Mouse (Mus musculus) liver, adult 2 months (tissue): ENCODE measurements around the gene Pde4dip. TPM values are rescaled to one million over a fixed set of nuclear protein-coding genes. Genes with fewer than 3 reads are reported as not detected.

ENCODE experiments used
- DNase-seq: peaks from one replicate; pipeline ENCODE4 v3.0.0-alpha.2; 2011; ENCODE audit warnings: low read depth, low spot score; ENCODE audit errors: extremely low read depth
- H3K27ac ChIP-seq: fragments of 200-500 bp; replicated peaks from 2 replicates; pipeline ENCODE4 v1.5.1; 2012; ENCODE audit warnings: low read depth, mild to moderate bottlenecking, control low read depth, inconsistent platforms, low read length; ENCODE audit not compliant: insufficient read depth
- H3K27me3 ChIP-seq: fragments of 200-500 bp; 2 replicates; pipeline ENCODE4 v1.6.1; 2012; ENCODE audit warnings: mild to moderate bottlenecking, moderate library complexity, low read length, inconsistent platforms; ENCODE audit not compliant: control insufficient read depth, insufficient read depth
- H3K36me3 ChIP-seq: fragments of 200-500 bp; 2 replicates; pipeline ENCODE4 v1.6.1; 2012; ENCODE audit warnings: low read length, inconsistent platforms; ENCODE audit not compliant: control insufficient read depth, insufficient read depth
- H3K4me1 ChIP-seq: fragments of 200-500 bp; 2 replicates; pipeline ENCODE4 v1.6.1; 2011; ENCODE audit warnings: low read length; ENCODE audit not compliant: control insufficient read depth, insufficient read depth
- H3K4me3 ChIP-seq: fragments of 200-500 bp; 2 replicates; pipeline ENCODE4 v1.5.1; 2011; ENCODE audit warnings: low read depth, mild to moderate bottlenecking, control low read depth, low read length, moderate library complexity; ENCODE audit not compliant: insufficient read depth
- H3K79me2 ChIP-seq: fragments of 200-500 bp; 2 replicates; pipeline ENCODE4 v1.6.1; 2012; ENCODE audit warnings: inconsistent platforms, mild to moderate bottlenecking, low read length, moderate library complexity; ENCODE audit not compliant: control insufficient read depth, insufficient read depth
- H3K9ac ChIP-seq: fragments of 200-500 bp; 2 replicates; pipeline ENCODE4 v1.6.1; 2012; ENCODE audit warnings: low read depth, mild to moderate bottlenecking, control low read depth, inconsistent platforms, low read length
- CTCF ChIP-seq: fragments of 200-500 bp; IDR thresholded peaks from 2 replicates; pipeline ENCODE4 v1.5.1; 2011; ENCODE audit warnings: low read depth, low read length, control low read depth
- POLR2A ChIP-seq: fragments of 200-500 bp; IDR thresholded peaks from 2 replicates; pipeline ENCODE4 v1.6.1; 2011; ENCODE audit warnings: low read length, control low read depth; ENCODE audit not compliant: insufficient read depth; ENCODE audit errors: extremely low read depth
- WGBS: fragments of 180-500 bp; shearing (Covaris S2); methylation state at CpG from one replicate; pipeline ENCODE4 v1.1.7; 2018; 5-methylcytosine and 5-hydroxymethylcytosine counted together
- polyA plus RNA-seq: library from polyadenylated mRNA; depleted of rRNA; stranded (reverse); fragments of >200 nt; gene quantifications from 2 replicates; pipeline ENCODE4 v1.2.3, GENCODE M21; 2012
- total RNA-seq: library from RNA; depleted of rRNA; stranded (reverse); fragments of >200 nt; gene quantifications from 2 replicates; pipeline ENCODE4 v1.2.3, GENCODE M21; 2014

The Pde4dip gene
- total and polyA plus RNA-seq, 2 experiments: 24.0 to 50.1 TPM

GRCm38 (mm10) chr3:97810334-97810733, 78.2 kb downstream of the Pde4dip start:
- DNase-seq: peak; percentile 58
- no peak overlapping the region for H3K27ac ChIP-seq
- peaks cover 3% of the 10 kb centered on the region; the same call in 1 of the 2 replicates for H3K36me3 ChIP-seq
- peaks cover 6% of the 10 kb centered on the region for H3K4me1 ChIP-seq
- peaks cover 19% of the 10 kb centered on the region; the same call in 1 of the 2 replicates for H3K79me2 ChIP-seq
- H3K4me3 ChIP-seq: no peak overlapping the region
- H3K9ac ChIP-seq: no peak overlapping the region
- WGBS: 72% methylated on average over 2 of the region's 2 CpGs
- no peaks in the 10 kb centered on the region for H3K27me3 ChIP-seq
- TF ChIP-seq CTCF (no peak), POLR2A (no peak)

- no peak overlapping the region for H3K4me3 ChIP-seq
- H3K36me3 ChIP-seq: peaks cover 3% of the 10 kb centered on the region; the same call in 1 of the 2 replicates
- no peak overlapping the region for H3K9ac ChIP-seq
- H3K27me3 ChIP-seq: no peaks in the 10 kb centered on the region
- no peaks in the 10 kb centered on the region for H3K4me1 ChIP-seq
- no peak for TF ChIP-seq POLR2A
- no peak for TF ChIP-seq CTCF
- H3K79me2 ChIP-seq: peaks cover 9% of the 10 kb centered on the region; the same call in 1 of the 2 replicates
- H3K27ac ChIP-seq: no peak overlapping the region
- WGBS: 90% methylated on average over 2 of the region's 2 CpGs
- DNase-seq: no peak
Observed at GRCm38 (mm10) chr3:97805559-97805958, 82.9 kb downstream of the Pde4dip start.

GRCm38 (mm10) chr3:97803675-97804074, 84.8 kb downstream of the Pde4dip start:
- WGBS: 83% methylated on average over 3 of the region's 3 CpGs
- TF ChIP-seq CTCF (no peak), POLR2A (no peak)
- DNase-seq: no peak
- Histone ChIP-seq H3K4me3 (no peak overlapping the region), H3K27me3 (no peaks in the 10 kb centered on the region), H3K9ac (no peak overlapping the region), H3K79me2 (peaks cover 7% of the 10 kb centered on the region; the same call in 1 of the 2 replicates), H3K36me3 (peaks cover 3% of the 10 kb centered on the region; the same call in 1 of the 2 replicates), H3K27ac (no peak overlapping the region), H3K4me1 (no peaks in the 10 kb centered on the region)

GRCm38 (mm10) chr3:97802927-97803326, 85.6 kb downstream of the Pde4dip start:
- Histone ChIP-seq H3K27ac (no peak overlapping the region), H3K79me2 (peaks cover 5% of the 10 kb centered on the region; the same call in 1 of the 2 replicates), H3K27me3 (no peaks in the 10 kb centered on the region), H3K36me3 (peaks cover 3% of the 10 kb centered on the region; the same call in 1 of the 2 replicates), H3K4me1 (no peaks in the 10 kb centered on the region), H3K4me3 (no peak overlapping the region), H3K9ac (no peak overlapping the region)
- 90% methylated on average over 2 of the region's 2 CpGs for WGBS
- TF ChIP-seq POLR2A: no peak
- DNase-seq: no peak

- Histone ChIP-seq H3K27me3 (no peaks in the 10 kb centered on the region), H3K36me3 (peaks cover 3% of the 10 kb centered on the region; the same call in 1 of the 2 replicates), H3K79me2 (peaks cover 5% of the 10 kb centered on the region; the same call in 1 of the 2 replicates), H3K9ac (no peak overlapping the region), H3K27ac (no peak overlapping the region), H3K4me3 (no peak overlapping the region), H3K4me1 (no peaks in the 10 kb centered on the region)
- WGBS: 88% methylated on average over 5 of the region's 5 CpGs
- no peak for TF ChIP-seq CTCF
- TF ChIP-seq POLR2A: no peak
- no peak for DNase-seq
Observed at GRCm38 (mm10) chr3:97802297-97802696, 86.2 kb downstream of the Pde4dip start.

GRCm38 (mm10) chr3:97801178-97801699, 87.3 kb downstream of the Pde4dip start:
- TF ChIP-seq CTCF: no peak
- H3K4me1 ChIP-seq: no peaks in the 10 kb centered on the region
- H3K9ac ChIP-seq: no peak overlapping the region
- 86% methylated on average over 3 of the region's 3 CpGs for WGBS
- DNase-seq: no peak
- peaks cover 5% of the 10 kb centered on the region; the same call in 1 of the 2 replicates for H3K36me3 ChIP-seq
- no peak overlapping the region for H3K4me3 ChIP-seq
- H3K27me3 ChIP-seq: no peaks in the 10 kb centered on the region
- H3K27ac ChIP-seq: no peak overlapping the region
- H3K79me2 ChIP-seq: peaks cover 5% of the 10 kb centered on the region; the same call in 1 of the 2 replicates
